Mouse (Mus musculus) effector memory CD4-positive, alpha-beta T cell, adult 7 months (primary cell): ENCODE results near the gene H2afy2. TPM values are rescaled to one million over a fixed set of nuclear protein-coding genes. Genes with fewer than 3 reads are reported as not detected.

ENCODE experiments used
- polyA plus RNA-seq: library from polyadenylated mRNA; unstranded; fragments of 100-300 nt; shearing (Covaris generic); gene quantifications from one replicate; pipeline ENCODE4 v1.2.1, GENCODE M21; 2017

The H2afy2 gene
- 0.18 TPM for polyA plus RNA-seq

GRCm38 (mm10) chr10:61783621-61784251 lies at the start of gene H2afy2:
H2afy2 (minus strand) TSS chr10:61784147.

GRCm38 (mm10) chr10:61714771-61715461 lies 69.0 kb downstream of the H2afy2 start, which contains the start of gene Aifm2:
Aifm2 (plus strand) TSS chr10:61715263.

GRCm38 (mm10) chr10:61694870-61695670 lies 88.9 kb downstream of the H2afy2 start, which contains the start of gene Tysnd1:
Tysnd1 (plus strand) TSS chr10:61695514.

Other genes with a start within 250 kb of the H2afy2 start
- not detected for gene Npffr1, start 188.7 kb downstream of the H2afy2 start, polyA plus RNA-seq
- 42.8 TPM for gene Ppa1, start 135.6 kb downstream of the H2afy2 start, polyA plus RNA-seq
- gene Sar1a, start 103.8 kb downstream of the H2afy2 start, polyA plus RNA-seq = 306 TPM
- 21.5 TPM for gene Tysnd1, start 88.6 kb downstream of the H2afy2 start, polyA plus RNA-seq
- gene Aifm2, start 68.9 kb downstream of the H2afy2 start, polyA plus RNA-seq = 3.1 TPM
- 0.54 TPM for gene Col13a1, start 195.0 kb upstream of the H2afy2 start, polyA plus RNA-seq